Mouse (Mus musculus): Measurements from ENCODE around the gene Colgalt1. TPM values are rescaled to one million over a fixed set of nuclear protein-coding genes. Genes with fewer than 3 reads are reported as not detected.

Colgalt1 gene
- total and polyA plus RNA-seq, 3 experiments = 72.0 to 85.3 (median 73.7) TPM

DNA sequence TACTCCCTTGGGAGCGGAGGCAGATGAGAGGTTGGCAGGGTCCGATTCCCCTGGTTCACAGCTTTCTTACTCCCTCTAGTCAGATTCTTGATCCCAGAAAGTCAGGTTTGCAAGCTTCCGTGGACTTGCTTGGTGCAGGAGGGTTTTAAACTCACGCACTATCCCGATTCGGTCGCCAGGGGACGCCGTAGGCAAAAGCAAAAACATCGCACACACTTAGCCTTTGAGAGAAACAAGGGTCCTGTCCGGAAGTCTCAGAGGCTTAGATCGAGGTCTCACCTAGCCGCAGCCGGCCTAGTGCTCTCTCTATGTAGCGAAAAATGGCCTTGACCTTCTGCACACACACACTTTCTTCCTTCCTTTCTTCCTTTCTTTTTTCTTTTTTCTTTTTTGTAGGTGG lies 49.4 kb upstream of the Colgalt1 start (continued):
- TF ChIP-seq JUND (conservative IDR thresholded peaks at IDR 0.05; ENCODE audit: low read depth, low read length) = no peak

DNA sequence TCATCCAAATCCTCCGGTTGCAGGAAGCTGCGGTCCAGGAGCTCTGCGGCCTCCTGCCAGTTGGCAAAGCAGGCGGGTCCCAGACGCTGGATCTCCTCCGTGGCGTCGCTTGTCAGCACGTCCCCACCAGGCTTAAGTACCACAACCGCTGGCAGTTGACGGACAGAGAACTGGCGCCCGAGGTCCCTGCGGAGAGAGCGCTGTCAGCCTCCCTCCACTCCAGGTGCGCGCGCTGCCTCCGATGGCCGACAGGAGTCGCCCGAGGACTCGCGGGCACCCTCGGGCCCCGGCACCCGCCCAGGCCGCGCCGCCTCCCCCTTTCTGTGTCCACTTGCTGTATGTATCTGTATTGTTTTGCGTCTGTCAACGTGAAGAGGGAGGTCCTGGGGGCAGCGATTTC lies 48.0 kb upstream of the Colgalt1 start:
- no peak overlapping the region for H3K4me3 ChIP-seq (replicated peaks in 1 of 3; ENCODE audit: low read depth in 2 of 3, low read length in 2 of 3, poor library complexity in 1 of 3)
- no peaks in the 10 kb centered on the region for H3K36me3 ChIP-seq (replicated peaks in 1 of 2; ENCODE audit: control insufficient read depth in 1 of 2, insufficient read depth in 1 of 2, low read length in 1 of 2)
- peaks cover 10 to 20% of the 10 kb centered on the region in 2 experiments for H3K4me1 ChIP-seq (ENCODE audit: control insufficient read depth in 1 of 2, insufficient read depth in 2 of 2)
- H3K27me3 ChIP-seq (replicated peaks) = peaks cover 22% of the 10 kb centered on the region
- H3K27ac ChIP-seq (ENCODE audit: insufficient read depth, low read depth) = no peak overlapping the region
- TF ChIP-seq CTCF (conservative IDR thresholded peaks at IDR 0.05 in 1 of 2, IDR thresholded peaks at IDR 0.05 in 1 of 2; ENCODE audit: low read depth in 2 of 2, low read length in 2 of 2) (peak in 1 of 2 experiments; percentile 92; a peak in 2 of 4 replicates), SMC3 (IDR thresholded peaks at IDR 0.05; ENCODE audit: low read depth, low read length) (peak; percentile 96), RAD21 (IDR thresholded peaks at IDR 0.05; ENCODE audit: low read depth, low read length) (peak; percentile 71), JUND (conservative IDR thresholded peaks at IDR 0.05; ENCODE audit: low read depth, low read length) (no peak), MXI1 (IDR thresholded peaks at IDR 0.05; ENCODE audit: low read depth, low read length) (peak; percentile 47; the same call in 1 of the 2 replicates), TCF12 (IDR thresholded peaks at IDR 0.05; ENCODE audit: low read depth, low read length) (peak; percentile 54), BHLHE40 (IDR thresholded peaks at IDR 0.05; ENCODE audit: low read depth, low read length) (no peak), IRF4 (IDR thresholded peaks at IDR 0.05; ENCODE audit: low read depth, low read length) (0 out of 2 replicates have a peak, but pooled peaks have one; percentile 26), ZC3H11A (IDR thresholded peaks at IDR 0.05; ENCODE audit: low read depth, low read length) (peak; percentile 59; the same call in 1 of the 2 replicates), MYC (IDR thresholded peaks at IDR 0.05; ENCODE audit: low read depth, low read length) (no peak), SIN3A (IDR thresholded peaks at IDR 0.05; ENCODE audit: low read length) (peak; percentile 56; the same call in 1 of the 2 replicates), NRF1 (IDR thresholded peaks at IDR 0.05; ENCODE audit: low read depth, low read length) (0 out of 2 replicates have a peak, but pooled peaks have one; percentile 47)
- no peaks in the 10 kb centered on the region for H3K79me2 ChIP-seq (replicated peaks; ENCODE audit: control insufficient read depth, extremely low read depth, insufficient read depth, poor library complexity, severe bottlenecking)
- no peak overlapping the region for H3K4me2 ChIP-seq (ENCODE audit: insufficient read depth, low read depth, poor library complexity, severe bottlenecking)
- dilution Hi-C loops (cut with MboI; ENCODE audit: extremely low pct_ligation_motif_present, extremely low pct_unique_long_range_greater_than_20kb, low sequenced_read_pairs) = no loop called here
- DNase-seq (ENCODE audit: extremely low read depth) = peak; percentile 59
- H3K9ac ChIP-seq (ENCODE audit: insufficient read depth, low read depth) = no peak overlapping the region
- in situ Hi-C loops (cut with MboI; ENCODE audit: low pct_ligation_motif_present, low pct_unique_long_range_greater_than_20kb, low sequenced_read_pairs) = loop anchor here (5.0 kb wide), 1 partner anchor 70 kb away; no protein-coding TSS in a partner anchor
- peaks cover 16% of the 10 kb centered on the region for H3K9me3 ChIP-seq (replicated peaks; ENCODE audit: low read length)

DNA sequence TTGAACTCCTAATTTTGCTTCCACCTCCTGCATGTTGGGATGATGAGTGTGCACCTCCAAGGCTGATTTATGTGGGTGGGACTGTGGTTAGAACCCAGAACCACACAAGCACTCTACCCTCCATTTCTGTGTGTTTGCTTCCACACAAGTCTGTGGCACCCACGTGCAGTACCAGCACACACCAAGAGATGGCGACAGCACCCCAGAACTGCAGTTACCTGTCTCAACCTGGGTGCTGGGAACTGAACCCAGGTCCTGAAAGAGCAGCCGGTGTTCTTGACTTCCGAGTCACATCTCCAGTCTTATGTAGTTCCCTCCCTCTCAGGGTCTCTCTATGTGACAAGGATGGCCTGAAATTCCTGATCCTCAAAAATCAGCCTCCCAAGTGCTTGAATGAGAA lies 46.8 kb upstream of the Colgalt1 start:
- Histone ChIP-seq H3K9ac (ENCODE audit: insufficient read depth, low read depth) (no peak overlapping the region), H3K36me3 (replicated peaks in 1 of 2; ENCODE audit: control insufficient read depth in 1 of 2, insufficient read depth in 1 of 2, low read length in 1 of 2) (no peaks in the 10 kb centered on the region), H3K4me3 (replicated peaks in 1 of 3; ENCODE audit: low read depth in 2 of 3, low read length in 2 of 3, poor library complexity in 1 of 3) (no peak overlapping the region), H3K79me2 (replicated peaks; ENCODE audit: control insufficient read depth, extremely low read depth, insufficient read depth, poor library complexity, severe bottlenecking) (no peaks in the 10 kb centered on the region), H3K9me3 (replicated peaks; ENCODE audit: low read length) (peaks cover 16% of the 10 kb centered on the region), H3K27me3 (replicated peaks) (peaks cover 22% of the 10 kb centered on the region), H3K4me1 (ENCODE audit: control insufficient read depth in 1 of 2, insufficient read depth in 2 of 2) (peaks cover 2 to 17% of the 10 kb centered on the region in 2 experiments; a peak in 2 of 4 replicates), H3K4me2 (ENCODE audit: insufficient read depth, low read depth, poor library complexity, severe bottlenecking) (no peak overlapping the region), H3K27ac (ENCODE audit: insufficient read depth, low read depth) (no peak overlapping the region)
- in situ Hi-C loops (cut with MboI; ENCODE audit: low pct_ligation_motif_present, low pct_unique_long_range_greater_than_20kb, low sequenced_read_pairs) (loop anchor here (5.0 kb wide), 1 partner anchor 68 kb away; no protein-coding TSS in a partner anchor), dilution Hi-C loops (cut with MboI; ENCODE audit: extremely low pct_ligation_motif_present, extremely low pct_unique_long_range_greater_than_20kb, low sequenced_read_pairs) (no loop called here)
- no peak for DNase-seq (ENCODE audit: extremely low read depth)
- TF ChIP-seq CTCF (conservative IDR thresholded peaks at IDR 0.05 in 1 of 2, IDR thresholded peaks at IDR 0.05 in 1 of 2; ENCODE audit: low read depth in 2 of 2, low read length in 2 of 2) (peak; percentile 37 to 38; a peak in 2 of 4 replicates), PAX5 (IDR thresholded peaks at IDR 0.05; ENCODE audit: low read length) (no peak), RCOR1 (conservative IDR thresholded peaks at IDR 0.05; ENCODE audit: low read depth, low read length) (no peak)

Data from CH12.LX (cell line).